Mouse (Mus musculus) stomach, postnatal 0 days (tissue): Measurements from ENCODE around the gene Fubp3.

Experiments used
- CTCF ChIP-seq: IDR thresholded peaks from 2 replicates; pipeline ENCODE4 v1.5.1; 2016; ENCODE audit warnings: antibody characterized with exemption, low read depth, mild to moderate bottlenecking, moderate library complexity
- EP300 ChIP-seq: optimal IDR thresholded peaks from 2 replicates; pipeline ENCODE3; 2016; ENCODE audit warnings: antibody characterized with exemption

DNA sequence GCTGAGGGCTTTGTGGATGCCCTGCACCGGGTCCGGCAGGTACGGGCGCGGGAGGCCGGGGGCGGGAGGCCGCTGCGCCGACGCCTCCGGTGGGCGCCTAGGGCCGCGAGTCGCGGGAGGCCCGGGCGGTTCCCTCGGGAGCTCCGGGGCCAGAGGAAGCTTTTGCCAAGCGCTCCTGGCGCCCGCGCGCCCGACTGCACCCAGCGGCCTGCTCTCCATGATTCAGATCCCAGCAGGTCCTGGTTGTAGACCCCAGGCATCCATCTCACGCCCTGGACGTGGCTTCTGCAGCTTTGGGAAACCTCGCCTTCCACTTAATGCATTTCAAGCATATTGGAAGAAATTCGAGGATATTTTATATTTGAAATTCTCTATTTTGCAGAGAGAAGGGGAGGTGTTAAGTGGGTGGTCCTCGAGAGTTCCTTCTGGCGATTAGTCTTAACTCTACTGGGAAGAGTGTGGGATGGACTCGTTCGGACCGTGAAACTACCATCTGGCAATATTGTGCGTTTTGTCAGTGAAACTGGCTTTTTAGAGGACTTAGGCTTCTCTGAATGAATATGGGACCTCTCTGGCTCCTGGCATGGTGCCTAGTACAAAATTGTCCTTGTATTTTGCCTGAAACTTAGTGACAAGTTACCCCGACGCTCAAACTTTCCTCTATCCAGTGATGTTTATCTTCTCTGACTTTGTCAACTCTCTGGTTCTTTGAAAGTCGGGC is 624 bp downstream of the Fubp3 start:
- no peak for TF ChIP-seq CTCF
- TF ChIP-seq EP300: no peak
